Mouse (Mus musculus): ENCODE measurements at regions not wholly inside any gene's neighbourhood (a gene's known extent, or its start where the extent isn't known, plus 50 kb on each side); places are given as distances from the start of the nearest gene placed in this dataset.

- Histone ChIP-seq H3K4me2 (replicated peaks; ENCODE audit: low read depth, low read length) (no peak overlapping the region), H3K9ac (ENCODE audit: low read depth, low read length) (no peak overlapping the region), H3K4me1 (replicated peaks; ENCODE audit: control insufficient read depth, insufficient read depth, low read length) (no peaks in the 10 kb centered on the region), H3K27me3 (ENCODE audit: control insufficient read depth, insufficient read depth, low read length) (no peaks in the 10 kb centered on the region), H3K4me3 (ENCODE audit: low read depth, low read length) (no peak overlapping the region), H3K36me3 (ENCODE audit: control insufficient read depth, insufficient read depth, low read length) (no peaks in the 10 kb centered on the region), H3K9me3 (ENCODE audit: control insufficient read depth, low read length) (no peaks in the 10 kb centered on the region), H3K27ac (ENCODE audit: low read depth, low read length) (no peak overlapping the region)
- WGBS: 83% methylated on average over 1 of the region's 1 CpGs
- no peak for ATAC-seq (ENCODE audit: low FRiP score)
- DNase-seq (ENCODE audit: low spot score): no peak
Observed at GRCm38 (mm10) chr4:69197577-69197976, 243.4 kb upstream of the Brinp1 start.

DNA sequence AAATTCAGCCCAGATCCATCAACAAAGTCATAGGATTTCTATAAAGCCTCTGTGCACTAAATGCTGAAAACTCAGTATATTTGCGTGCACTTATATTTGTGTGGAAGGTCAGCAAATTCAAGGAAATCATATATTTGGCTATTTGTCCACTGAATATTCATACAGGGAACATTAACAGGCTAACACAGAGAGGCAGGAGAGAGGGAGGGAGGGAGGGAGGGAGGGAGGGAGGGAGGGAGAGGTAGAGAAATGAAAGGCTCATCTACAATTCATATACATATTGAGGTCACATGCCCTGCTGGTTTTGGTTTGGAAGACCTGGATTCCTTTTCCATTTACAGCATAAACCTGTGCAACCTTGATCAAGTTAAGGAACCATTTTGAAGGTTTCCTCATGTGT lies 241.9 kb upstream of the Brinp1 start:
- no peaks in the 10 kb centered on the region for H3K36me3 ChIP-seq (ENCODE audit: control insufficient read depth, insufficient read depth, low read length)
- no peaks in the 10 kb centered on the region for H3K27me3 ChIP-seq (ENCODE audit: control insufficient read depth, insufficient read depth, low read length)
- peak overlapping the region; percentile 29 for H3K4me3 ChIP-seq (ENCODE audit: low read depth, low read length)
- WGBS: 89% methylated on average over 1 of the region's 1 CpGs
- ATAC-seq (ENCODE audit: low FRiP score) (peak; percentile 42; the same call in 1 of the 2 replicates), DNase-seq (ENCODE audit: low spot score) (peak; percentile 1)
- H3K9ac ChIP-seq (ENCODE audit: low read depth, low read length): peak overlapping the region; percentile 42; the same call in 1 of the 2 replicates
- no peak overlapping the region for H3K27ac ChIP-seq (ENCODE audit: low read depth, low read length)
- H3K4me1 ChIP-seq (replicated peaks; ENCODE audit: control insufficient read depth, insufficient read depth, low read length): no peaks in the 10 kb centered on the region
- no peaks in the 10 kb centered on the region for H3K9me3 ChIP-seq (ENCODE audit: control insufficient read depth, low read length)
- H3K4me2 ChIP-seq (replicated peaks; ENCODE audit: low read depth, low read length): peak overlapping the region; percentile 33

DNA sequence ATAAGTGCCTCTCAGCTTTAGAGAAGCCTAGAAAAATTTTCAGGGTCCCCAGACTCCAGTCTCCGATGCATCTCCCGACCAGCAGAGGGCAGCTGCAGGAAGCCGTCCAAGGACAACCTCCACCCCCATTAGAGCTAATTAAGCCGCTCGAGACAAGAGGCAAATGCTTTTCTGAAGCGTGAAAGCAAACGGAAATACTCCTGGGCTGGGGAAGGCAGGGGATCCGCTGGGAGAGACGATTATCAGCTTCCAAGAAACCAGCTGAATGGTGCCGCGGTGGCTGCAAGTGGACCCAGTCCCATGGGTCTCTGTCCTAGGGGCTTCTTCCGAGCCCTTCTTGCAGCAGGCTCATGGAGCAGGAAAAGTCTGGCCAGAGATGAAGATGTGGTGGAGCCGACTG lies 241.4 kb upstream of the Brinp1 start:
- no peak overlapping the region for H3K27ac ChIP-seq (ENCODE audit: low read depth, low read length)

More for the DNA sequence above, 241.4 kb upstream of the Brinp1 start:
- peak overlapping the region; percentile 42 for H3K9ac ChIP-seq (ENCODE audit: low read depth, low read length)
- peak overlapping the region; percentile 33 for H3K4me2 ChIP-seq (replicated peaks; ENCODE audit: low read depth, low read length)
- peak; percentile 81 for DNase-seq (ENCODE audit: low spot score)
- no peaks in the 10 kb centered on the region for H3K4me1 ChIP-seq (replicated peaks; ENCODE audit: control insufficient read depth, insufficient read depth, low read length)
- H3K36me3 ChIP-seq (ENCODE audit: control insufficient read depth, insufficient read depth, low read length): no peaks in the 10 kb centered on the region
- peak; percentile 94 for ATAC-seq (ENCODE audit: low FRiP score)
- no peaks in the 10 kb centered on the region for H3K27me3 ChIP-seq (ENCODE audit: control insufficient read depth, insufficient read depth, low read length)
- 3% methylated on average over 13 of the region's 13 CpGs for WGBS
- H3K4me3 ChIP-seq (ENCODE audit: low read depth, low read length): peak overlapping the region; percentile 29
- H3K9me3 ChIP-seq (ENCODE audit: control insufficient read depth, low read length): no peaks in the 10 kb centered on the region

Measured in hindbrain, embryonic 11.5 days (tissue).